Comparison of ENCODE assay signal across 18 mouse cellular contexts in the genomic region with DNA sequence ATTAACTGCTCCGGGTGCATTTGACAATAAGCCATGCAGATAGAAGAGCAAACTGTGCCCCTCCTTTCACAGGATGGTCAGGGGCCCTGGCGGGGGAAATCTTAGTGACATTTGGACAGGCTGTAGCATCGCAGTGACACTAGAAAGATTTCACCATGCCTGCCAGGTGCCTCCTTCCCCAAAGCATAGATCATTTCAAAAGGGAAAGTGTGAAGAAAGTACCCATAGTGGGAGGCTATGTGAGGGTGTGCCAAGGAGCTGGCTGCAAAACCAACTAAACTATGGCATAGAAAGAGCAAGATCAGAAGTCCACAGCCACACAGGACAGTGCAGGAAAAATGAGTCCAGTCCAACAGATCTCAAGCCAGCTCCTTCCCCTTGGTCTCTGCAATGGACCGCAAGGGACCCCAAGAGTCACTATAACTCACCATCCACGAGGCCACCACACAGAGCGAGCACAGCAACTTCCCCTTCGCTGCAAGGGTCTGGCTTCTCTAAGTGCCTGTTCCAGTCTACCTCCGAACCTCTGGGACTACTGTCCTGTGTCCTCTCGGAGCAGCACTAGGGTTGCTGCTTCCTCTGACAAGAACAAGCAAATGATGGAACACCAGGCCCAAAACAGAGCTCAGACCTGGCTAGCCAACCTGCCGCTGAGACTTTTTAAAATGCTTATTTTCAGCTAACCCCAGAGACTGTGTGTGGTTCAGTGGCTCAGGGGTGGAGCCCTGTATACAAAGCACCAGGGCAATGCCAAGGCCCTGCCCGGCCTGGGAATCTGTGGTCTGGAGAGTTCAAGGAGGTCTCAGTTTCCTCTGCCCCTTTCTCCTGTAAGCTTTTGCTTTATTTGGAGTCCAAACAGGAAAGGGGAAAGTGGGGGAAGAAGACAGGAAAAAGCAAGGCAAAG. TPM values are rescaled to one million over a fixed set of nuclear protein-coding genes. Genes with fewer than 3 reads are reported as not detected.
DNase-seq lines count a peak whose midpoint lies in the region; ATAC-seq and TF ChIP-seq lines count a peak whose summit lies in the region.
"Had no signal": no experiment of that assay in that cellular context is flagged by ENCODE, and none has a peak within 500 bp of the region (broad histone marks: within the 10 kb centered on the region; RNA-seq: fewer than 3 reads in every experiment).

No protein-coding gene starts in this region.

- no peak for DNase-seq in lung, adult 2 months
- peak; percentile 68 for DNase-seq in splenic B cell, adult 2 months (ENCODE audit: low read depth, low spot score)
- DNase-seq in kidney, postnatal 36 days: no peak
- DNase-seq in left cerebral cortex, adult 11 months (ENCODE audit: low spot score): no peak
- DNase-seq: adrenal gland, adult 8-10 months; cerebellum, adult 11 months; cerebellum, postnatal 10 days; embryo, embryonic 11 days; lung, postnatal 10 days had no signal

- H3K4me3 ChIP-seq in lung, embryonic 15.5 days: no peak overlapping the region
- no peak overlapping the region for H3K4me3 ChIP-seq in lung, adult 2 months (replicated peaks; ENCODE audit: extremely low read depth, low read depth, low read length)
- peak overlapping the region; percentile 18 for H3K4me3 ChIP-seq in bone marrow macrophage, adult 2 months (ENCODE audit: insufficient read depth, low read length)
- H3K4me3 ChIP-seq: heart, embryonic 12.5 days; intestine, embryonic 15.5 days; kidney, embryonic 15.5 days; limb, embryonic 15.5 days had no signal

- H3K9me3 ChIP-seq in lung, embryonic 15.5 days: no peaks in the 10 kb centered on the region
- H3K9me3 ChIP-seq: heart, embryonic 12.5 days; intestine, embryonic 15.5 days; kidney, embryonic 15.5 days; limb, embryonic 15.5 days had no signal

- 76% methylated on average over 11 of the region's 11 CpGs for WGBS in lung, embryonic 15.5 days
- 63% methylated on average over 11 of the region's 11 CpGs for WGBS in lung, adult 2 months

- ATAC-seq in lung, embryonic 15.5 days (ENCODE audit: borderline replicate concordance, extremely low read depth, low FRiP score, low TSS enrichment): no peak
- peak; percentile 68 for ATAC-seq in megakaryocyte, adult 5-6 weeks (ENCODE audit: poor library complexity, severe bottlenecking)
- ATAC-seq: forebrain, embryonic 16.5 days; intestine, embryonic 15.5 days had no signal

- TF ChIP-seq CTCF in lung, adult 2 months (IDR thresholded peaks at IDR 0.05; ENCODE audit: insufficient read depth, low read length): no peak
- TF ChIP-seq CTCF in bone marrow macrophage, adult 2 months (IDR thresholded peaks at IDR 0.05; ENCODE audit: low read depth, low read length): no peak

- no peaks in the 10 kb centered on the region for H3K36me3 ChIP-seq in lung, embryonic 15.5 days
- peaks cover 10% of the 10 kb centered on the region; the same call in 1 of the 2 replicates for H3K36me3 ChIP-seq in splenic B cell, adult 2 months (ENCODE audit: control insufficient read depth, insufficient read depth, low read length, poor library complexity, severe bottlenecking)
- H3K36me3 ChIP-seq: heart, embryonic 12.5 days; intestine, embryonic 15.5 days; kidney, embryonic 15.5 days; limb, embryonic 15.5 days had no signal

- H3K27me3 ChIP-seq in lung, embryonic 15.5 days: no peaks in the 10 kb centered on the region
- H3K27me3 ChIP-seq in splenic B cell, adult 2 months (ENCODE audit: control insufficient read depth, insufficient read depth, low read length, poor library complexity, severe bottlenecking): no peaks in the 10 kb centered on the region
- H3K27me3 ChIP-seq: heart, embryonic 12.5 days; intestine, embryonic 15.5 days; kidney, embryonic 15.5 days; limb, embryonic 15.5 days had no signal

- H3K4me1 ChIP-seq in lung, embryonic 15.5 days: no peaks in the 10 kb centered on the region
- no peaks in the 10 kb centered on the region for H3K4me1 ChIP-seq in lung, adult 2 months (ENCODE audit: control insufficient read depth, insufficient read depth, low read length)
- peaks cover 73% of the 10 kb centered on the region for H3K4me1 ChIP-seq in bone marrow macrophage, adult 2 months (ENCODE audit: control insufficient read depth, insufficient read depth, low read length)
- H3K4me1 ChIP-seq: kidney, embryonic 15.5 days; limb, embryonic 15.5 days had no signal

- H3K4me2 ChIP-seq in lung, embryonic 15.5 days: no peak overlapping the region
- H3K4me2 ChIP-seq: heart, embryonic 12.5 days; hindbrain, embryonic 14.5 days; intestine, embryonic 15.5 days; kidney, embryonic 15.5 days; limb, embryonic 15.5 days had no signal

- no peak overlapping the region for H3K9ac ChIP-seq in lung, embryonic 15.5 days
- H3K9ac ChIP-seq: heart, embryonic 12.5 days; hindbrain, embryonic 14.5 days; intestine, embryonic 15.5 days; kidney, embryonic 15.5 days; limb, embryonic 15.5 days had no signal

- TF ChIP-seq POLR2A in lung, adult 2 months (IDR thresholded peaks at IDR 0.05; ENCODE audit: borderline replicate concordance, extremely low read depth, low read depth, low read length): no peak
- no peak for TF ChIP-seq POLR2A in bone marrow macrophage, adult 2 months (IDR thresholded peaks at IDR 0.05; ENCODE audit: borderline replicate concordance, low read depth, low read length)

- 0 out of 2 replicates have a peak overlapping the region, but pooled peaks have one; percentile 2 for H3K27ac ChIP-seq in lung, embryonic 15.5 days
- peak overlapping the region; percentile 87 for H3K27ac ChIP-seq in bone marrow macrophage, adult 2 months (ENCODE audit: insufficient read depth, low read depth, low read length)
- H3K27ac ChIP-seq: hindbrain, embryonic 14.5 days; intestine, embryonic 15.5 days; kidney, embryonic 15.5 days; limb, embryonic 15.5 days had no signal

RNA-seq across cellular contexts. Expression of a gene that starts 15.1 kb away (rescaled TPM):
- 2.8 and 2.9 TPM in 2 replicates for polyA plus RNA-seq in lung, embryonic 15.5 days (2015; fragmentation: Nextera tagmentation; extraction: Ambion mirVana)
- 20.2 and 25.9 TPM in 2 replicates for polyA plus RNA-seq in lung, adult 2 months (2012; rRNA removed)
- 312 and 343 TPM in 2 replicates for polyA plus RNA-seq in bone marrow macrophage, adult 2 months (2012; ENCODE audit: insufficient read depth, insufficient read length, missing spikeins)
- 16.8 and 17.9 TPM in 2 replicates for total RNA-seq in megakaryocyte, adult 5-6 weeks (2015)
- 15.3 and 20.4 TPM in 2 replicates for total RNA-seq in megakaryocyte, adult 5-6 weeks (2017)

Comparison
In these comparisons a context has a peak if more than half of its experiments do, and no peak if none do; other contexts are left out.
1. RNA of a gene that starts 15.1 kb away (polyA plus RNA-seq): 312 to 343 TPM in bone marrow macrophage, adult 2 months; 20.2 to 25.9 TPM in lung, adult 2 months and 2.8 to 2.9 TPM in lung, embryonic 15.5 days; every median in the first group is over 10 times any median in the second.